Mouse (Mus musculus) heart, adult 2 months (tissue): Measurements from ENCODE around the gene Kifc5b.

ENCODE experiments used
- CTCF ChIP-seq: fragments of 200-600 bp; IDR thresholded peaks from 2 replicates; pipeline ENCODE4 v1.8.1; 2022; ENCODE audit warnings: antibody characterized with exemption, mild to moderate bottlenecking, moderate library complexity
- EP300 ChIP-seq: fragments of 200-500 bp; IDR thresholded peaks from 2 replicates; pipeline ENCODE4 v1.6.1; 2011; ENCODE audit warnings: low read depth, low read length, control low read depth; ENCODE audit not compliant: insufficient read depth
- POLR2A ChIP-seq: fragments of 200-500 bp; IDR thresholded peaks from 2 replicates; pipeline ENCODE4 v1.6.1; 2011; ENCODE audit warnings: mild to moderate bottlenecking, low read depth, low read length, control low read depth; ENCODE audit not compliant: insufficient read depth

GRCm38 (mm10) chr17:26949051-26949577 lies 32.2 kb downstream of the Kifc5b start:
- TF ChIP-seq POLR2A (no peak), EP300 (no peak), CTCF (peak; percentile 45)
